ENCODE assay signal across 8 mouse cellular contexts in genomic region chr1:87154501-87155120, GRCm38 (mm10). TPM values are rescaled to one million over a fixed set of nuclear protein-coding genes. Genes with fewer than 3 reads are reported as not detected.
DNase-seq lines count a peak whose midpoint lies in the region; ATAC-seq lines count a peak whose summit lies in the region.
"Had no signal": no experiment of that assay in that cellular context is flagged by ENCODE, and none has a peak within 500 bp of the region (broad histone marks: within the 10 kb centered on the region; RNA-seq: fewer than 3 reads in every experiment).

No protein-coding gene starts in this region.

- H3K9ac ChIP-seq in lung, embryonic 15.5 days, result no peak overlapping the region
- no peak overlapping the region for H3K9ac ChIP-seq in forebrain, embryonic 11.5 days (ENCODE audit: low read length)
- peak overlapping the region; percentile 53; the same call in 1 of the 2 replicates for H3K9ac ChIP-seq in limb, embryonic 13.5 days
- no peak overlapping the region for H3K9ac ChIP-seq in stomach, embryonic 14.5 days (replicated peaks; ENCODE audit: low read depth, low read length)

- no peak for ATAC-seq in lung, embryonic 15.5 days (ENCODE audit: borderline replicate concordance, extremely low read depth, low FRiP score, low TSS enrichment)
- no peak for ATAC-seq in forebrain, embryonic 11.5 days (replicated peaks; ENCODE audit: low FRiP score)
- 0 out of 2 replicates have a peak, but pooled peaks have one; percentile 3 for ATAC-seq in limb, embryonic 13.5 days (ENCODE audit: low FRiP score, low read depth)
- no peak for ATAC-seq in stomach, embryonic 14.5 days (ENCODE audit: insufficient number of reproducible peaks, insufficient read depth, low FRiP score, low read depth)

- DNase-seq in lung, postnatal 14 days, result no peak
- DNase-seq in forebrain, embryonic 11.5 days (ENCODE audit: low spot score), result no peak
- DNase-seq in left cerebral cortex, postnatal 36 days (ENCODE audit: low spot score in 2 of 2), result no peak
- DNase-seq in left cerebral cortex, postnatal 25 days (ENCODE audit: low spot score in 2 of 2), result no peak

- peaks cover 21% of the 10 kb centered on the region for H3K4me1 ChIP-seq in lung, embryonic 15.5 days
- peaks cover 17% of the 10 kb centered on the region for H3K4me1 ChIP-seq in forebrain, embryonic 11.5 days (replicated peaks; ENCODE audit: control insufficient read depth, insufficient read depth, low read length)
- peaks cover 30% of the 10 kb centered on the region for H3K4me1 ChIP-seq in limb, embryonic 13.5 days
- H3K4me1 ChIP-seq in stomach, embryonic 14.5 days (ENCODE audit: control insufficient read depth, insufficient read depth, low read length), result 0 out of 2 replicates have a peak, but pooled peaks cover 4% of the 10 kb centered on the region

- H3K27me3 ChIP-seq in lung, embryonic 15.5 days, result peaks cover 97% of the 10 kb centered on the region
- peaks cover 71% of the 10 kb centered on the region for H3K27me3 ChIP-seq in forebrain, embryonic 11.5 days (ENCODE audit: control insufficient read depth, insufficient read depth, low read length)
- peaks cover 100% of the 10 kb centered on the region for H3K27me3 ChIP-seq in limb, embryonic 13.5 days
- peaks cover 75% of the 10 kb centered on the region for H3K27me3 ChIP-seq in stomach, embryonic 14.5 days (ENCODE audit: control insufficient read depth, insufficient read depth, low read length)

- H3K9me3 ChIP-seq in lung, embryonic 15.5 days, result no peaks in the 10 kb centered on the region
- H3K9me3 ChIP-seq in forebrain, embryonic 11.5 days (ENCODE audit: control insufficient read depth, low read length), result no peaks in the 10 kb centered on the region
- no peaks in the 10 kb centered on the region for H3K9me3 ChIP-seq in limb, embryonic 13.5 days
- H3K9me3 ChIP-seq in stomach, embryonic 14.5 days (ENCODE audit: control insufficient read depth, low read depth, low read length), result no peaks in the 10 kb centered on the region

- no peaks in the 10 kb centered on the region for H3K36me3 ChIP-seq in lung, embryonic 15.5 days
- no peaks in the 10 kb centered on the region for H3K36me3 ChIP-seq in forebrain, embryonic 11.5 days (ENCODE audit: control insufficient read depth, insufficient read depth, low read length)
- H3K36me3 ChIP-seq in limb, embryonic 13.5 days, result no peaks in the 10 kb centered on the region
- no peaks in the 10 kb centered on the region for H3K36me3 ChIP-seq in stomach, embryonic 14.5 days (ENCODE audit: control insufficient read depth, insufficient read depth, low read length)

- no peak overlapping the region for H3K27ac ChIP-seq in lung, embryonic 15.5 days
- H3K27ac ChIP-seq in forebrain, embryonic 11.5 days (ENCODE audit: low read depth, low read length), result no peak overlapping the region
- H3K27ac ChIP-seq in limb, embryonic 13.5 days, result no peak overlapping the region
- no peak overlapping the region for H3K27ac ChIP-seq in stomach, embryonic 14.5 days (ENCODE audit: low read length)

- H3K4me3 ChIP-seq in lung, embryonic 15.5 days, result peak overlapping the region; percentile 34
- peak overlapping the region; percentile 37 for H3K4me3 ChIP-seq in forebrain, embryonic 11.5 days (ENCODE audit: low read depth, low read length)
- H3K4me3 ChIP-seq in limb, embryonic 13.5 days, result peak overlapping the region; percentile 49
- peak overlapping the region; percentile 36 for H3K4me3 ChIP-seq in stomach, embryonic 14.5 days (ENCODE audit: low read depth, low read length)

- H3K4me2 ChIP-seq in lung, embryonic 15.5 days, result peak overlapping the region; percentile 56
- peak overlapping the region; percentile 43 for H3K4me2 ChIP-seq in forebrain, embryonic 11.5 days (ENCODE audit: low read depth, low read length, severe bottlenecking)
- H3K4me2 ChIP-seq in limb, embryonic 13.5 days (replicated peaks), result peak overlapping the region; percentile 68
- peak overlapping the region; percentile 57 for H3K4me2 ChIP-seq in stomach, embryonic 14.5 days (replicated peaks; ENCODE audit: low read depth, low read length)

- intact Hi-C loops in left cerebral cortex, postnatal 36 days (cut with DNase I), result no loop called here
- intact Hi-C loops in left cerebral cortex, postnatal 25 days (cut with DNase I), result no loop called here

- WGBS in lung, embryonic 15.5 days, result 1% methylated on average over 58 of the region's 58 CpGs
- WGBS in forebrain, embryonic 11.5 days, result under 1% methylated on average over 58 of the region's 58 CpGs
- WGBS in limb, embryonic 13.5 days, result 1% methylated on average over 58 of the region's 58 CpGs
- WGBS in stomach, embryonic 14.5 days, result 2% methylated on average over 58 of the region's 58 CpGs

RNA-seq across cellular contexts. Expression of gene Ecel1, which starts 1.7 kb away (rescaled TPM):
- 0.36 and 1.2 TPM in 2 replicates for polyA plus RNA-seq in lung, embryonic 15.5 days (2015; fragmentation: Nextera tagmentation; extraction: Ambion mirVana)
- 5.4 and 6.2 TPM in 2 replicates for polyA plus RNA-seq in forebrain, embryonic 11.5 days (2014; fragmentation: Nextera tagmentation; extraction: Ambion mirVana)
- 0.69 and 1.1 TPM in 2 replicates for polyA plus RNA-seq in limb, embryonic 13.5 days (2015; fragmentation: Nextera tagmentation; extraction: Ambion mirVana)
- polyA plus RNA-seq in stomach, embryonic 14.5 days (2014; fragmentation: Nextera tagmentation; extraction: Ambion mirVana), result 7.5 and 8.4 TPM in 2 replicates
- 10 to 100 TPM in 1 of 2 experiments, 1 to 10 TPM in 1; 5.8 to 12.6 TPM for total RNA-seq in left cerebral cortex, postnatal 36 days (2021)
- 10 to 100 TPM in 1 of 2 experiments, 1 to 10 TPM in 1; 6.6 to 14.8 TPM for total RNA-seq in left cerebral cortex, postnatal 25 days (2021)

RNA-seq across cellular contexts. Expression of gene Prss56, which starts 28.5 kb away (rescaled TPM):
- 0.21 TPM in 1 of 2 replicates, not detected in the other for polyA plus RNA-seq in lung, embryonic 15.5 days (2015; fragmentation: Nextera tagmentation; extraction: Ambion mirVana)
- not detected in 2 replicates for polyA plus RNA-seq in forebrain, embryonic 11.5 days (2014; fragmentation: Nextera tagmentation; extraction: Ambion mirVana)
- 0.19 TPM in 1 of 2 replicates, not detected in the other for polyA plus RNA-seq in limb, embryonic 13.5 days (2015; fragmentation: Nextera tagmentation; extraction: Ambion mirVana)
- polyA plus RNA-seq in stomach, embryonic 14.5 days (2014; fragmentation: Nextera tagmentation; extraction: Ambion mirVana), result 0.14 TPM in 1 of 2 replicates, not detected in the other
- total RNA-seq in left cerebral cortex, postnatal 36 days (2021), result under 1 TPM; 0.88 to 0.89 TPM
- total RNA-seq in left cerebral cortex, postnatal 25 days (2021), result 1 to 10 TPM; 2.1 to 2.4 TPM

RNA-seq across cellular contexts. Expression of gene Akp3, which starts 29.8 kb away (rescaled TPM):
- not detected in 2 replicates for polyA plus RNA-seq in lung, embryonic 15.5 days (2015; fragmentation: Nextera tagmentation; extraction: Ambion mirVana)
- polyA plus RNA-seq in forebrain, embryonic 11.5 days (2014; fragmentation: Nextera tagmentation; extraction: Ambion mirVana), result not detected in 2 replicates
- polyA plus RNA-seq in limb, embryonic 13.5 days (2015; fragmentation: Nextera tagmentation; extraction: Ambion mirVana), result not detected in 2 replicates
- polyA plus RNA-seq in stomach, embryonic 14.5 days (2014; fragmentation: Nextera tagmentation; extraction: Ambion mirVana), result not detected in 2 replicates
- not detected for total RNA-seq in left cerebral cortex, postnatal 36 days (2021)
- total RNA-seq in left cerebral cortex, postnatal 25 days (2021), result not detected
- total RNA-seq: left cerebral cortex, postnatal 10 days had no signal

RNA-seq across cellular contexts. Expression of gene Chrnd, which starts 35.8 kb away (rescaled TPM):
- 0.06 and 0.24 TPM in 2 replicates for polyA plus RNA-seq in lung, embryonic 15.5 days (2015; fragmentation: Nextera tagmentation; extraction: Ambion mirVana)
- polyA plus RNA-seq in forebrain, embryonic 11.5 days (2014; fragmentation: Nextera tagmentation; extraction: Ambion mirVana), result 0.07 TPM in 1 of 2 replicates, not detected in the other
- 4.5 and 4.8 TPM in 2 replicates for polyA plus RNA-seq in limb, embryonic 13.5 days (2015; fragmentation: Nextera tagmentation; extraction: Ambion mirVana)
- not detected in 2 replicates for polyA plus RNA-seq in stomach, embryonic 14.5 days (2014; fragmentation: Nextera tagmentation; extraction: Ambion mirVana)
- total RNA-seq in left cerebral cortex, postnatal 36 days (2021), result not detected
- not detected for total RNA-seq in left cerebral cortex, postnatal 25 days (2021)
- total RNA-seq: left cerebral cortex, postnatal 10 days had no signal

RNA-seq across cellular contexts. Expression of gene Chrng, which starts 49.8 kb away (rescaled TPM):
- 0.12 and 0.25 TPM in 2 replicates for polyA plus RNA-seq in lung, embryonic 15.5 days (2015; fragmentation: Nextera tagmentation; extraction: Ambion mirVana)
- polyA plus RNA-seq in forebrain, embryonic 11.5 days (2014; fragmentation: Nextera tagmentation; extraction: Ambion mirVana), result 0.23 TPM in 1 of 2 replicates, not detected in the other
- 18.2 and 20.8 TPM in 2 replicates for polyA plus RNA-seq in limb, embryonic 13.5 days (2015; fragmentation: Nextera tagmentation; extraction: Ambion mirVana)
- not detected in 2 replicates for polyA plus RNA-seq in stomach, embryonic 14.5 days (2014; fragmentation: Nextera tagmentation; extraction: Ambion mirVana)
- not detected for total RNA-seq in left cerebral cortex, postnatal 36 days (2021)
- total RNA-seq in left cerebral cortex, postnatal 25 days (2021), result not detected
- total RNA-seq: left cerebral cortex, postnatal 10 days had no signal
